Mouse (Mus musculus): ENCODE results near the gene Cyp2j6.
"Not testable (repeated sequence)": the region's sequence is repeated elsewhere in the genome, so short reads cannot be mapped to it uniquely, and the experiment has no call there.

Gene Cyp2j6

DNA sequence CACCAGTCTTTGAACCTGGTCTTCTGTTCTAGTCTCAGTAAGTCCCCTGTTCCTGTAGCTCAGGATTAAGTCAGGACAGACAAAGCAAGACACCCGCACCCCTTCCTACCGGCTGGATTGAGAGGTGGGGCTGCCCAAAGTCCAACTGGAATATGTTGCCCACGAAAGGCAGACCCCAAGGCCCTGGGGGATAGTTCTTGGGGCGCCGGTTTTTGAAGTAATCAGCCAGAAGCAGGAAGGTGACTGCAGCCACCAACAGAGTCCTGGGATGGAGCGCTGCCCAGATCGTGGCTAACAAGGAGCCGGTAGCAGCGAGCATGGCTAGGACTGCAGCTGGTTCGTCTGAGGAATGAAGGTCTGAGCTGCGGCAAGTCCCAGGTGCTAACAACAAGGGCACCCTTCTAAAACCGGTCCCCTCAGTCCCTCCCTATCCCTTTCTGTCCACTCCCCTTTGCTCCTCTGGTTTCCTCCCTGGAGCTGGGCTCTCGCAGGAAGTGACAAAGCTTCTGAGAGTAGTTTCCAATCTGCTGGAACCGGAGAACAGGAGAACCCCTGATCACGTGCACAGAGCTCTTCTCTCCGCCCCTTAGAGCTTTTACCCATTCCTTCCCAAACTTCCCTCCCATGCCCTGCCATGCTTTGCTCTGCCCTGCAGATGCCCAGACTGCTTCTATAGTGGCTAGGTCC, at the start of gene Cyp2j6:
Gene Cyp2j6 (minus strand): TSS at position 529 of the 687 bp plus-strand sequence.
- peak; percentile 63 for DNase-seq (ENCODE audit: extremely low spot score)

DNA sequence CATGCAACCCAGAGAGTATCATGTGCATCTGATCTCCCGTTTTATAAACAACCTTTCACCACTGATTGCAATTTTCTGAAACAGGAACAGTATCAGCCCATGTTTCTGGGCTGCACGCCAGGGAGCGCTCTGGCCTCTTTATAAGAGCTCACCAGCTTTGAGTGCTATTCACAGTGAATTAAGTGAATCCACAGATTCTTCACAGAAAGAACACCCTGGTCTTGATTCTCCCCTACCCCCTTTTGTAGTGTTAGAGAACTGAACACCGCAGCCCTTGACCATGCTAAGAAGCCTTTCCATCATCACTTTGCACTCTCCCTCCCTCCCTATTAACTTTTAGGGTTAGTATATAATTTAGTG, 38.3 kb upstream of the Cyp2j6 start:
- DNase-seq (ENCODE audit: extremely low spot score) = no peak

GRCm38 (mm10) chr4:96590911-96591790, 37.7 kb upstream of the Cyp2j6 start, which contains the start of gene Cyp2j9:
Cyp2j9 (minus strand) TSS chr4:96591578.
- peak; percentile 45 for DNase-seq (ENCODE audit: extremely low spot score)

DNA sequence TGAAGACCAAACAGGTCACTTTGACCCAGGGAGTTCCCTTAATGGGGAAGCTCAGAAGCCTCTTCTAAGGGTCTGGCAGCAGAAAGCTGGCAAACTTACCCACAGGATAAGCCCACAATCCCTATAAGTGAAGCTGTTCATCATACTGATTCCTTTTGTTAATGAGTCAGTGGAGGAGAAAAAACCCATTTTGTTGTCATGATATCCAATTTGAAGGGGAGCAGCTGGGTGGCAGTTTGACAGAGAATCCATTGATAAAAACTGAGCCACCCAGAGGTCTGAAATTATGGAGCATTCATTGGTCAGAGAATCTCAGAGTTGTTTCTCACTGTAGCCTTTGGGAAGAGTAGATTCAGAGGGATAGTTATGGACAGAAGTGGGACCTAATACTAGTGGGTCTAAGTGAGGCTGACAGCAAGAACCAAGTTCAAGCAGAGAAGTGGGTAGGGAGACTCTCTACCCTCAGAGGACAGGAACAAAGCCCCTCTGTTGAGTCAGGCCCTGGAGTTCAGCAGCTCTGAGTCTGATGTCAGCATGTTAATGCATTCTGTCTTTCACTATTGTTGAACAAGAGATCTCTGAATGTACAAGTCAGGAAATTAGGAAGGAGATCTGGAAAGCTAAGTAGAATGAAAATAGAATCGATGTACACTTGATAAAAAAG, 28.1 kb upstream of the Cyp2j6 start:
- no peak for DNase-seq (ENCODE audit: extremely low spot score)

DNA sequence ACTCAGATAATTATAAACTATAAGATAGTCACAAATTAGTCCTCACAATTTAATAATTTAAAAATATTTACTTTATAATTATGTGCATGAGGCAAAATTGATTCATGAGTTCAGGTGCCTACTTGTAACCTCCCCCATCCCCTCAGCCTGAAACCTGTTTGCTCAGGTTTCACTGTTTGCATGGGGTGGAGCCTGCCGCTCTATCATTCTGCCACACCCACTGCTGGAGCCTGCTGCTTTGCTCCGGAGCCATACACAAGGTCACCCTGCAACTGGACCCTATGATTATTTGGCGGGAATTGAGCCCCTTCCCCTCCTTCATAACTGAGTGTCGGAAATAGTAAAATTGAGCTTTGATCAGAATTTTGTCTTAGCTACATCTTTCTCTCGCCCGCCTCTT, 26.9 kb upstream of the Cyp2j6 start:
- not testable (repeated sequence) for DNase-seq (ENCODE audit: extremely low spot score)

- DNase-seq (ENCODE audit: extremely low spot score) = no peak
Measured at GRCm38 (mm10) chr4:96569442-96569841, 16.0 kb upstream of the Cyp2j6 start.

DNA sequence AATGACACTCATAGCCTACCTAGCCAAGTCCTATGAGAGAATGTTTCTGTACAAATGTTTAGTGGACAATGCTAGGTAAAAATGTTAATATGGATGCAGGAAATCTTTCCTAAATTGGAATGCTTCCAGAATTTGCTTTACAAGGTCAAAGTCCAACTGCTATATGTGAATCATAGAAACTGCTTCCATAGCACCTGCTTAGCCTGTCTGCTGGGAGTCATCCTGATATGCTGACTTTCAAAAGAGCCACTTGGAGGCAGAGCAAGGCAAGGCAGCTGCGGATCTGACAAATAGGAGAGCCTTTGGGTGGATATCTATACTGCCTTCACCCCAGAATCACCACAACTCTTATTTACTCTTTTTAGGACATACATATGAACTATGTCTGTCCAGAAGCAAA, 14.5 kb upstream of the Cyp2j6 start:
- DNase-seq (ENCODE audit: extremely low spot score) = no peak

GRCm38 (mm10) chr4:96565808-96566207, 12.3 kb upstream of the Cyp2j6 start:
- DNase-seq (ENCODE audit: extremely low spot score) = no peak

- no peak for DNase-seq (ENCODE audit: extremely low spot score)
Measured at GRCm38 (mm10) chr4:96560464-96560863, 7.0 kb upstream of the Cyp2j6 start.

DNA sequence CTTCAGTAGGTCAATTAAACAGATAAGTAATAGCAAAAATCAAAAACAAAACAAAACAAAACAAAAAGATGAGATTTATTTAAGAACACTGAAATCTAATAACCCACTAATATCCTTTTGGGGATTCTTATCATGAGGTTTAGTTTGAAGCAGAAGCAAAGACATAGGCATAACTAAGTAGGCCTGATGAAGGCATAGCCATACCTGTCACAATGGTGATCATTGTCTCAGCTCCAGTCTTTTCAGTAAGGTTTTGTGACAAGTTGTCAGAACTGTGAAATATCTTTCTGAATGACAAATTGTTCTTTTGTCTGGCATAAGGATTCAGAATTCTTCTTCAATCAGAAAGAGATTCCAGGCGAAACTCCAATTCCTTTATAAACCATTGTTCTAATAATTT, 6.3 kb upstream of the Cyp2j6 start:
- no peak for DNase-seq (ENCODE audit: extremely low spot score)

DNA sequence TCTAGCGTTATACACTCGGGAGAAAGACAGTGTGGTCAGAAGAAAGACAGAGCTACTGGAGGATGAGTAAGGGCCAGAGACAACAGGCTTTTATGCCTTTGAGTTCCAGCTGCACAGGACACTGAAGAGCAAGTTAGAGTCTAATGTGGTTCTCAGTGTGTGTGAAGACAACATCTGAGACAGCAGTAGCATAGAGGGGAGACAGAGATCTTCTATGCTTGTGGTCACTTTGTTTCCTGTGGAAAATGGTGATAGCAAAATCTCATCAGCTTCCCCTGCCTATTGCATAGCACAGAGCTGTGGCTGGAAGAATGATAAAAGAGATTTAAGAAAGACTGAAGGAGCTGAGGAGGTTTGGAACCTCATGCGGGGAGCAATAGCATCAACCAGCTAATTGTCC, 1.8 kb downstream of the Cyp2j6 start:
- no peak for DNase-seq (ENCODE audit: extremely low spot score)

DNA sequence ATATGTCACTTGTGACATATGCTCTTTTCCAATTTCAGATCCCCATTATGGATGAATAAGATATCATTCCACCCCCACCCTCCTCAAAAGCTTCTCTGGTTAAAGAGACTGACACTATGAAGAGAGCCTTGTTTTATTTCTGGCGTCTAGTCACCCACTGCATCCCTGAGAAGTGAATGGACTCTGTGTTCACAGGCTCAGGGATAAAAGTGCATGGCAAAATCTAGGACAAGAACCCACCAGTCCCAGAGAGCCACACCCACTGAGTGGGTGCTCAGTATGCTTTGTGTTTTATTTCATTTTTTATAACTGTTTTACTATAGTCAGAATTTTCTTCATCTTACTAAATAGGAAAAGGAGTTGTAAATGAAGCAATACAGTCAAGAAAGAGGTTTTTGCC, 7.5 kb downstream of the Cyp2j6 start:
- DNase-seq (ENCODE audit: extremely low spot score) = no peak

GRCm38 (mm10) chr4:96525772-96526171, 27.7 kb downstream of the Cyp2j6 start:
- no peak for DNase-seq (ENCODE audit: extremely low spot score)

GRCm38 (mm10) chr4:96522256-96522655, 31.2 kb downstream of the Cyp2j6 start:
- no peak for DNase-seq (ENCODE audit: extremely low spot score)

DNA sequence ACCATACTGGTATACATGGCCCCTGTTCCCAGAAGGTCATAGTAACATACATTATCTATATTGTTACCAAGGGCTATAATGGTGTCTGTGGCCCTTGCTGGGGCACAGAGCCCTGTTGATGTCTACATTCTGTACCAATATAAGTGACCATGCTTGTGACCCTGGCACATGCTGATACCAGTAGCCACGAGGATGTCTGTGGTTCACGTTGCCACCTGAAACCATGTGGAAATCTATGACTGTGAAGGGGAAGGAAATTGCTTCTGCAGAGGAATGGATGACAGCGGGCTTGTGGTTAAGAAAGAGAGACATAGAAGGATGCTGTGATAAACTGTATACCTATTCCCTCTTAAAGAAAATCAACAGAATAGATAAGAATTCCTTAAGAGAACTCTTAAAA, 43.4 kb downstream of the Cyp2j6 start:
- DNase-seq (ENCODE audit: extremely low spot score) = no peak

DNA sequence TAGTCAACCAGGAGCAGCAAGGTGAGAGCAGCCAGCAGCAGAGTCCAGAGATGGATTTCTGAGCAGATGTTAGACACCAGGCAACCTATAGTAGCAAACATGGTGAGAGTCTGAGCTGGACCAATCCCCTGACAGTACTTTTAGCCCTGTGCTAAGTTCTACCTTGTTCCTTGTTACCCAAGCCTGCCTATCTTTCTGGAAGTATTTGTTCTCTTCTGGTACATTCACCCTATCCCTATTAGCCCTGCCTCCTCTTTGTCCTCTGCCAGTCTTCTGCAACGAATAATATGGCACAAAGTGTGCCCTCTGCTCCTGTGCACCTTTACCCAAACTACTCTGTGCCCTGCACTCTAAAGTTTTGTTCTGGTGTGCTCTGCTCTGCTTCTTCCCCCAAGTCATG, 46.2 kb downstream of the Cyp2j6 start, which contains the start of gene Cyp2j8:
Gene Cyp2j8 (minus strand): TSS at position 101 of the 400 bp plus-strand sequence.
- no peak for DNase-seq (ENCODE audit: extremely low spot score)

Measured in embryo, embryonic 9.5 days (tissue).